Mouse (Mus musculus) lung, embryonic 16.5 days (tissue): ENCODE measurements around the gene Gipc1. TPM values are rescaled to one million over a fixed set of nuclear protein-coding genes. Genes with fewer than 3 reads are reported as not detected.
A peak's percentile ranks its signal among the peaks of the same experiment; 100 is the strongest.

Experiments
- ATAC-seq: fragments of 200-750 bp; cut with Nextera tagmentation; 2 replicates; pipeline ENCODE4 v1.8.0; 2017; ENCODE audit warnings: low read depth, mild to moderate bottlenecking, moderate library complexity
- H3K27ac ChIP-seq: fragments of 300-500 bp; sonication (generic); 2 replicates; pipeline ENCODE4 v1.5.1; 2014; ENCODE audit warnings: mild to moderate bottlenecking, control low read depth, low read length
- H3K27me3 ChIP-seq: fragments of 300-500 bp; sonication (generic); 2 replicates; pipeline ENCODE4 v1.6.1; 2014; ENCODE audit warnings: low read depth, low read length, mixed read lengths; ENCODE audit not compliant: control insufficient read depth, insufficient read depth
- H3K36me3 ChIP-seq: fragments of 300-500 bp; sonication (generic); 2 replicates; pipeline ENCODE4 v1.6.1; 2014; ENCODE audit warnings: low read length; ENCODE audit not compliant: control insufficient read depth, insufficient read depth
- H3K4me1 ChIP-seq: fragments of 300-500 bp; sonication (generic); replicated peaks from 2 replicates; pipeline ENCODE4 v1.6.1; 2014; ENCODE audit warnings: low read length, mixed read lengths; ENCODE audit not compliant: control insufficient read depth, insufficient read depth
- H3K4me2 ChIP-seq: fragments of 300-500 bp; sonication (generic); 2 replicates; pipeline ENCODE4 v1.6.1; 2014; ENCODE audit warnings: low read depth, low read length, control low read depth
- H3K4me3 ChIP-seq: fragments of 300-500 bp; sonication (generic); 2 replicates; pipeline ENCODE4 v1.5.1; 2014; ENCODE audit warnings: mild to moderate bottlenecking, low read length, control low read depth
- H3K9ac ChIP-seq: fragments of 300-500 bp; sonication (generic); 2 replicates; pipeline ENCODE4 v1.6.1; 2014; ENCODE audit warnings: low read length, control low read depth
- H3K9me3 ChIP-seq: fragments of 300-500 bp; sonication (generic); 2 replicates; pipeline ENCODE4 v1.6.1; 2016; ENCODE audit warnings: low read length; ENCODE audit not compliant: control insufficient read depth
- WGBS: fragments of 180-500 bp; shearing (Covaris S2); extraction: QIAGEN DNeasy Blood & Tissue Kit; methylation state at CpG from one replicate; pipeline ENCODE4 v1.1.7; 2014; 5-methylcytosine and 5-hydroxymethylcytosine counted together
- polyA plus RNA-seq: library from polyadenylated mRNA; unstranded; fragments of >200 nt; fragmentation: Nextera tagmentation; extraction: Ambion mirVana; gene quantifications from 2 replicates; pipeline ENCODE4 v1.2.1, GENCODE M21; 2015

Gene Gipc1
- polyA plus RNA-seq, 1 experiment from 2014 or later: 190 TPM

DNA sequence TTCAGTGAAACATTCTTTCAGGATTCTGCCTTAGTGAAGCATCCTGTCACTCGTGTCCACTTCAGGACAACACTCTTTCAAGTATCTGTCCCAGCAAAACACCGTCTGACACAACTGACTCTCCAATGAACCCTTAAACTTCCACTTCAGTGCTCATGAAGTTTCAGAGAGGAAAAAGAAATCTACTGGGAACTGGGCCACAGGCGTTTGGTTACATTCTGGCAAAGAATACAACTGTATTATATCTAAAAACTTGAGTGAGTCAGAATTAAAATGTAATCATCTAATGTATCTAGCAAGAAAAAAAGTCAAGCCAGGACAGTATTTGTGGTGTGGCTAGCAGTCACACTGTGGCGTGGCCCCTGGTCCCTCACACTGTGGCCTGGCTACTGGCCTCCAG is 13.6 kb upstream of the Gipc1 start:
- H3K36me3 ChIP-seq: no peaks in the 10 kb centered on the region
- H3K27me3 ChIP-seq: no peaks in the 10 kb centered on the region
- H3K27ac ChIP-seq: no peak overlapping the region
- peaks cover 3% of the 10 kb centered on the region; the same call in 1 of the 2 replicates for H3K9me3 ChIP-seq
- H3K4me1 ChIP-seq: no peaks in the 10 kb centered on the region
- ATAC-seq: no peak
- WGBS: 56% methylated on average over 4 of the region's 4 CpGs
- no peak overlapping the region for H3K4me2 ChIP-seq
- no peak overlapping the region for H3K4me3 ChIP-seq
- H3K9ac ChIP-seq: no peak overlapping the region

DNA sequence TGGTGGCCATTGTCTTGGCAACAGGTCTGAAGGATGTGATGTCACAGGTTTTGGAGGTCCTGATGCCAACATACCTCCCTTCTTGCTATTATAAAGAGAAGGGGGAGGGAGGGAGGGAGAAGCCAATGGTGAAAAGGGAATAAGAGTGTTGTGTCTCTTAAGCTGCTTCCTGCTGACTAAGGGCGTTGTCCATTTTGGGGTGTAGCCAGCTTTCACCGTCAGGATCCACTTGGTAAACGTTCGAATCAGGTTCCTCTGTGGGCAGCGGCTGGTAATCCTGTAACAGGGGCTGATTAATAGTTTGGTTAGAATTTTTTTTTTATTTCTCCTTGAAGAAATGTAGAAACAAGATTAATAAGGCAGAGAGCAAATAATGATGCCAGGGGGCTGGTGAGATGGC is 12.8 kb upstream of the Gipc1 start:
- 53% methylated on average over 5 of the region's 5 CpGs for WGBS
- peaks cover 3% of the 10 kb centered on the region; the same call in 1 of the 2 replicates for H3K9me3 ChIP-seq
- no peak overlapping the region for H3K4me2 ChIP-seq
- H3K27ac ChIP-seq: no peak overlapping the region
- no peak overlapping the region for H3K9ac ChIP-seq
- H3K4me1 ChIP-seq: no peaks in the 10 kb centered on the region
- ATAC-seq: no peak
- no peak overlapping the region for H3K4me3 ChIP-seq
- H3K27me3 ChIP-seq: no peaks in the 10 kb centered on the region
- no peaks in the 10 kb centered on the region for H3K36me3 ChIP-seq

- ATAC-seq: no peak
- 95% methylated on average over 11 of the region's 11 CpGs for WGBS
- H3K9ac ChIP-seq: no peak overlapping the region
- no peak overlapping the region for H3K4me2 ChIP-seq
- no peaks in the 10 kb centered on the region for H3K27me3 ChIP-seq
- no peak overlapping the region for H3K4me3 ChIP-seq
- H3K27ac ChIP-seq: no peak overlapping the region
- H3K9me3 ChIP-seq: no peaks in the 10 kb centered on the region
- no peaks in the 10 kb centered on the region for H3K36me3 ChIP-seq
- H3K4me1 ChIP-seq: no peaks in the 10 kb centered on the region; the same call in 1 of the 2 replicates
These were observed 5.0 kb upstream of the Gipc1 start for GRCm38 (mm10) chr8:83647511-83647910.

- 95% methylated on average over 4 of the region's 4 CpGs for WGBS
These were observed 4.4 kb upstream of the Gipc1 start for GRCm38 (mm10) chr8:83648031-83648430.

GRCm38 (mm10) chr8:83649699-83650098 is 2.8 kb upstream of the Gipc1 start:
- Histone ChIP-seq H3K4me1 (peaks cover 8% of the 10 kb centered on the region), H3K27ac (no peak overlapping the region), H3K36me3 (no peaks in the 10 kb centered on the region), H3K27me3 (no peaks in the 10 kb centered on the region), H3K9ac (no peak overlapping the region), H3K9me3 (no peaks in the 10 kb centered on the region), H3K4me2 (no peak overlapping the region), H3K4me3 (no peak overlapping the region)
- no peak for ATAC-seq
- WGBS: 92% methylated on average over 6 of the region's 6 CpGs

More at GRCm38 (mm10) chr8:83648031-83648430, 4.4 kb upstream of the Gipc1 start:
- H3K4me2 ChIP-seq: no peak overlapping the region
- no peaks in the 10 kb centered on the region for H3K9me3 ChIP-seq
- H3K9ac ChIP-seq: no peak overlapping the region
- H3K36me3 ChIP-seq: no peaks in the 10 kb centered on the region
- H3K27me3 ChIP-seq: no peaks in the 10 kb centered on the region
- no peaks in the 10 kb centered on the region; the same call in 1 of the 2 replicates for H3K4me1 ChIP-seq
- no peak overlapping the region for H3K4me3 ChIP-seq
- no peak overlapping the region for H3K27ac ChIP-seq
- ATAC-seq: no peak

DNA sequence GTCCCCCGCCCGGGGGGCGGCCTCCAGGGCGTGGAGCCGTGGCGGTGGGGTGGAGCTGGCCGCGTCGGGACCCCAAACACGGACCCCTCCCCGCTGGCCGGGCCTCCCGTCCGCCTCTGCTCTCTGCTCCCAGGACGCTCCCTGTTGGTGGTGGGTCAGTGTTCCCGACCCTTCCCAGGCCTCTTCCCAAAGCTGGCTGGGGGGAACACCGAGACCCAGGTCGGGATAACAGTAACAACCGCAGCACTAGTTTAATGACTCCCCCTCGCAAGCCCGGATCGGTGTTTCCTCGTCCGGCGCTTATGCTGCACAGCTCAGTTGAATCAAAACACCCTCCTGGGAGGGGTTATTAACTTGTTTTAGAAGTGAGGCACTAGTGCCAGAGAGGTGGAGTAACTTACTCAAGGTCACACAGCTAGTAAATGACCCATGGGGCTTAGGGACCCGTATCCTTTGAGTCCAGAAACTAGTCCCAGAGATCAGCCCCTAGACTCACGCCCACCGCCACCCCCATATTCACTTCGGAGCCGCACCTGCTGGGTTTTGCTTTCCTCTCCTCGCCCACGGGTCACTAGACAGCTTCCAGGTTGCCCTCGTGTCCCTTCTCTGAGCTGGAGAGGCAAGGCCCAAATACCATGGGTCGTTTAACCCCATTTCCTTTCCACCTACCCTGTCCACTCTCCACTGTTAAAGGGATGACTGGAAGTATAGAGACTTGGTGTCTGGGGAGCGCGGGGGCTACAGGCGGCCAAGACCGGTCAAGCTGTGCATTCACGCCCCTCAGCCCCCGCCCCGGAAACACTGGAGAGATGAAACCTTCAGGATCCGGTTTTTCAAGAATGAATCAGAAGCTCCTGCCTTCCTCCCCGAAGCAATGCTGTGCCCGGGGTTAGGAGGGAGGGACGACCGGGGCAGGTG is 526 bp downstream of the Gipc1 start:
- peak overlapping the region; percentile 90 for H3K4me2 ChIP-seq
- peak overlapping the region; percentile 81 for H3K4me3 ChIP-seq
- H3K36me3 ChIP-seq: 0 out of 2 replicates have a peak, but pooled peaks cover 5% of the 10 kb centered on the region
- H3K9ac ChIP-seq: peak overlapping the region; percentile 93
- H3K27ac ChIP-seq: peak overlapping the region; percentile 77
- H3K27me3 ChIP-seq: no peaks in the 10 kb centered on the region
- peaks cover 20% of the 10 kb centered on the region for H3K4me1 ChIP-seq
- no peak; the same call in 1 of the 2 replicates for ATAC-seq
- H3K9me3 ChIP-seq: no peaks in the 10 kb centered on the region
- WGBS: 2% methylated on average over 46 of the region's 46 CpGs

DNA sequence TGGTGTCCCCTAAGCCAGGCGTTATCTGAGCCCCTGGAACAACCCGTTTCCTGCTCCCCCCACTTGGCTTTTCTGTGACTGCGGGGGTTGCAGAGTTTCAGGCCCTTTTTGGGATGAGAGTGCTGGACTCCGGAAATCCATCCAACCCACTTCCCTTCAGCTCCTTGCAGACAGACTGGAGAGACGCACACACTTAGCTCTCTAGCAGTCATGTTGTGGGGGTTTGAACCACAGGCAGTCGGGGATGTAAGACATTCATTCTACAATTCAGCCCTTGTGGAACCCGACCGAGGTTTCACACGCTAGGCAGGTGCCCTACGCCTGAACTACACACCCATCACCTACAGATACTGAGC is 1.2 kb downstream of the Gipc1 start:
- whole genome bisulfite sequencing: 21% methylated on average over 10 of the region's 10 CpGs
- Histone ChIP-seq H3K27me3 (no peaks in the 10 kb centered on the region), H3K36me3 (0 out of 2 replicates have a peak, but pooled peaks cover 5% of the 10 kb centered on the region), H3K4me2 (peak overlapping the region; percentile 90), H3K27ac (peak overlapping the region; percentile 77), H3K9ac (peak overlapping the region; percentile 93), H3K4me3 (peak overlapping the region; percentile 81), H3K9me3 (no peaks in the 10 kb centered on the region), H3K4me1 (peaks cover 20% of the 10 kb centered on the region)
- no peak for ATAC-seq

DNA sequence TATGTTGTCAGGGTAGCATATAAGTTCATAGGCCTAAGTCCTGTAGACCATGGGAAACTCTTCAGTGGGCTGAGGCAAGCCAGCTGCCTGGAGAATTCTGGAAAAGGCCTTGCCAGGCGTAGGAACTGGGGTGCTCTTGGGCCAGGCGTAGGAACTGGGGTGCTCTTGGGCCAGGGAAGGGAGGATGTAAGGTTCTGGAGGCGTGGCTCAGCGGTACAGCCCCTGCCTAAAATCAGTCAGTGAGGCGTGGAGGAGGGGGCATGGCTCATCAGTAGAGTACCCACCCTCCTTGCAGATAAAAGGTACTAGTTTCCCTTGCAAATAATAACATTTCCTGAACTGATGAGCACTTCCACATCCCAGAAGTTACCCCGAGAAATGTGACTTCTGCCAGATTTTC is 2.2 kb downstream of the Gipc1 start:
- H3K4me3 ChIP-seq: no peak overlapping the region
- H3K9me3 ChIP-seq: no peaks in the 10 kb centered on the region
- H3K4me2 ChIP-seq: no peak overlapping the region
- no peak overlapping the region for H3K27ac ChIP-seq
- H3K27me3 ChIP-seq: no peaks in the 10 kb centered on the region
- 0 out of 2 replicates have a peak, but pooled peaks cover 5% of the 10 kb centered on the region for H3K36me3 ChIP-seq
- 92% methylated on average over 6 of the region's 6 CpGs for WGBS
- no peak for ATAC-seq
- H3K4me1 ChIP-seq: peaks cover 20% of the 10 kb centered on the region
- no peak overlapping the region for H3K9ac ChIP-seq

DNA sequence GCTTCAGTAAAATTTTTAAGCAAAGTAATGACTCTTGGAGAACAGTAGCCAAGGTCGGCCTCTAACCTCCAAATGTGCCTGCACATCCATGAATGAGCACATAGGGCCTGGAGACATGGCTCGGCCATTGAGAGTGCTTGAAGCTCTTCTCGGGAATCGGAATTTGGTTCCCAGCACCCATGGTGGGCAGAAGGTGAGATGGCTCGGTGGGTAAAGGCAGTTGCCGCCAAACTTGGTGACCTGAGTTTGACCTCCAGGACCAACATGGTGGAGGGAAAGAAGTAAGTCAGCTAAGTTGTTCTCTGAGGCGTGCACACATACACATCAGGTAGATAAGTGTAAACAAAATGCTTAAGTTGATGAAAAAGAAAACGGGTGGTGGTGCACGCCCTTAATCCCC is 3.6 kb downstream of the Gipc1 start:
- Histone ChIP-seq H3K27ac (no peak overlapping the region), H3K36me3 (0 out of 2 replicates have a peak, but pooled peaks cover 5% of the 10 kb centered on the region), H3K9me3 (no peaks in the 10 kb centered on the region), H3K4me2 (no peak overlapping the region), H3K9ac (no peak overlapping the region), H3K27me3 (no peaks in the 10 kb centered on the region), H3K4me3 (no peak overlapping the region), H3K4me1 (peaks cover 32% of the 10 kb centered on the region)
- 85% methylated on average over 9 of the region's 9 CpGs for WGBS
- no peak for ATAC-seq
